Mouse (Mus musculus) kidney, adult 9 months (tissue): ENCODE data around the gene Hddc2.

Experiments
- DNase-seq: peaks from one replicate; pipeline ENCODE4 v3.0.0; 2022

The Hddc2 gene

GRCm38 (mm10) chr10:31312865-31313848 lies at the start of gene Hddc2:
Gene Hddc2, plus strand, starts transcription at chr10:31313383.
- DNase-seq, result peak; percentile 70

- no peak for DNase-seq
Observed at GRCm38 (mm10) chr10:31272738-31273137, 40.4 kb upstream of the Hddc2 start.

GRCm38 (mm10) chr10:31273171-31273570 lies 40.0 kb upstream of the Hddc2 start:
- DNase-seq, result no peak

GRCm38 (mm10) chr10:31287787-31288186 lies 25.4 kb upstream of the Hddc2 start:
- no peak for DNase-seq

DNA sequence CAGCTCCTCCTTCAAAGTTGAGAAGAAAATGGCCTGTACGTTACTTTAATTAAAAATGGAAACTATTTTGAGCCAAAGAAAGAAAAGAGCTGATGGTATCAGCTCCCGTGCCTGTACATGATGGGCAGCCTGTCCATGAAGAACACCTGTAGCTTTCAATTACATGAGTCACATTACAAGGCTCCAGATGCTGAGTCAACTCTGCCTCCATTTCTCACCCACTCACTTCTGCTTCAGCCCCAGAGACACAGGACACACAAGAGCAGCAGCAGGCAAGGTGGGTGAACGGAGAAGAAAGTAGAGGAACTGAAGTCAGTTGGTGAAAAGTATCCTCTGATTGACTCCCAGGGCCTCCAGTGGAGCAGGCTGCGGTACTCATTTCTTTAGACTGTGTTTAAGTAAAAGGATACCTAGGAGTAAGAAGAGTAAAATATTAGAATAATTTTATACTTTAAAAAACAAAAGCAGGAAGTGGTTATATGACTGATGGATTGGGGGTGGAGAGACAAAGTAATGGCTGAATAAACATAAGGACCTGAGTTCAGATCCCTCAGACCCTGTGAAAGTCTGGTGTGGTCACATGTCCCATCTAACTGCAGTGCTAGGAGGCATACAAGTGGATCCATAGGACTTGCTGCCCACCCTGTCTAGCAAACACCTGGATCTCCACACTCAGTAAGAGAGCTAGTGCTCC lies 24.3 kb upstream of the Hddc2 start:
- DNase-seq, result no peak

GRCm38 (mm10) chr10:31295705-31296104 lies 17.5 kb upstream of the Hddc2 start:
- DNase-seq, result no peak

DNA sequence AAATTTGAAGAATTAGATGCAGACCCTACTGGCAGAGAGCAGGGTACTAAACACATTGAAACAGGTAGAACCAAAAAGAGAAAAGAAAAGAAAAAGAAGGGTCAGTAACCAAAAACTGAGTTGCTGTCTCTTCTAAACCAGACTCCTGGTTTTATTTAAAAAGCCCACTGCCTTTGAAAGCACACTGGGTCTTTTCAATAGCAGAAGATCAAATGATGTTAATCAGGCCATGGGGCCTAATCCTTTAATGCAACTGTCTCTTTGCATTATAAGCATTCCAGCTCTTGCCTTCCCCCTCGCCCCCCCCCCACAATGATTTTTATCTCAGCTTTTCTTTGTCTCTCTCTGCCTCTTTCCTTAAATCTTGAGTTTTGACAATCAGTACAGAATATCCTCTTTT lies 16.7 kb upstream of the Hddc2 start:
- DNase-seq, result no peak

GRCm38 (mm10) chr10:31297106-31297505 lies 16.1 kb upstream of the Hddc2 start:
- no peak for DNase-seq

GRCm38 (mm10) chr10:31298263-31298662 lies 14.9 kb upstream of the Hddc2 start:
- no peak for DNase-seq

- peak; percentile 69 for DNase-seq
Observed at GRCm38 (mm10) chr10:31298921-31299574, 14.1 kb upstream of the Hddc2 start.

GRCm38 (mm10) chr10:31300292-31300691 lies 12.9 kb upstream of the Hddc2 start:
- no peak for DNase-seq

DNA sequence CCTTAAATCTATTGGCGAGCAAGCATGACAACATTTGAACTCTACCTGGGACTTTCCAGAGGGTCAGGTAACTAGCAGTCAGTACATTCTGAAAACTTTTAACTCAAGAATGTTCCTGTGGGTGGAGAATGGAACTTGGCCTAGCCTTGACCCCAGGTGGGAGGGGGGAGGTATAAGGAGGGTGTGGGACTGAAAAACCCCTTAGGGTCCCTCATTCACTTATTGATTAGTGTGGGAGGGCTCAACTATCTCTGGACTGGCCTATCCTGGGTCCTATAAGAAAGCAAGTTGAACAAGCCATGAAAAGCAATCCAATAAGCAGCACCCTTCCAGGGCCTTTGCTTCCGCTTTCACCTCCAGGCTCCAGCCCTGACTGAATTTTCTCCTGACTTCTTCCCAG lies 9.7 kb upstream of the Hddc2 start:
- no peak for DNase-seq

DNA sequence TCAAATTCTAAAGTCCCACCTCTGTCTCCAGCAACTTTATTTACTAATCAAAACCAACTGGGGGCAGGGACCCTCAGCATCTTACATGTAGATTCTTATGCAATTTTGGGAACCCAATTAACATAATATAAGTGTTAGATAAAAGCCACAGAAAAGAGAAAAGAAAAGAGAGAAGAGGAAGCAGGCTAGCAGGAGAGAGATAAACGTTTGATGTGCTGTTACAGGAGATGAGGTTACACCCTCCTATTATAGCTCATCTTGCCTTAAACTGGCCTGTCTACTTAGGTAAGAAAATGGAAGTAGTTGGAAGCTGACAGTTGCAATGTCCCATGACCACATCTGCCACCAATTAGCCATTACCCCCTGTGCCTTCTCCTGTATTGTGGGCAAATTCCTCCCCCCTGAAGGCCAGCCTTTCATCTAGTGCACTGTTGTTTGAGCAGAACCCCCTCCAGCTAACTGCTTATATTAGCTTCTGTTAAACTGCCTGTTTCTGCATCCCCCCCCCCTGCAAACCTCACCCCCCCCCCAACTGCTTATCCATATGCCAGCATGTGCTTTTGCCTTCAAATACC lies 6.1 kb upstream of the Hddc2 start:
- DNase-seq, result no peak

GRCm38 (mm10) chr10:31318491-31318890 lies 5.3 kb downstream of the Hddc2 start:
- no peak for DNase-seq

DNA sequence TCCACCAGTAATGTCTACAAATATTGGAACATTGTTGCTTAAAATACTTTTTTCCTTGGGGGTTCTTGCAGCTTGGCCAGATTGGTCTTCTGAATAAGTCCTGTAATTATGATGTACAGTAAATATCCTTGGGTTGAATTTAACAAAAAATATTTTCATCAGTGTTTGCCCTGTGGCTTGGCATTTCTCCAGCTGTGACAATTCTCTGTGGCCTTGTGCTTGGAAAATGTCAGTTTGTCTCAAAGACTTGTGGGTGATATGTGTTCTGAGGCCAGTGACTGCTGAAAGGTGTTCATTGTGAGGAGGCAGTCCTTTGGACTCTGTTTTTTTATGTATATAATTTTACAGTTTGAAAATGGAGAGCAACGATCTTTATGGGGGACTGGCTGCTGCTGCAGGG lies 16.3 kb downstream of the Hddc2 start:
- no peak for DNase-seq

DNA sequence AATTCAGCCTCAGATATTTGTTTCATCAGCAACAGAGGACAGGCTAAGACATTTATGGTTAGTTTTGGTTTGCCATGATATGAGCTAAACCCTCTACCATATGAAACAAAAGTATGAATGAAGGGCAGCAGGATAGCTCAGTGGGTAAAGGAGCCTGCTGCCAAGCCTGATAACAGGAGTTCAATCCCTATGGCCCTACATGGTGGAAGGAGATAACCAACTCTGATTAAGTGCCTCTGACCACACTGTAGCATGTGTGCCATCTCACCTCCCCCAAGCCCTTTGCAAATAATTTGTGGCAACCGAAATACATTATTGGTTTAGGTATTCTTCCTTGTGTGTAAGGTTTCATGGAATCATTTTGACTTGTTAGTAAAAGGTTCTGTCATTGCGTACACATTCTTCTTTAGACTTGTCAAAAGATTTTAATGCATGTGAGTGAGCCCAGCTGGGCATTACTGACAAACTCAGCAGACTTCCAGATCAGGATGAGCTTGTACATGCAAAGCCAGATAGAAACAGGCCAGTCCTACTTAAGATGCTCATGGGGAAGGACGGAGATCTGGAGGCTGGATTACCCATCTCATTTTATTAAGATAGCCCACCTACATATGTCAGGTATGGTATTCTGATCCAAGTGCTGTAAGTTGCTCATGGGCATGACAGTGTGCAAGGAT lies 17.2 kb downstream of the Hddc2 start:
- no peak for DNase-seq

- DNase-seq, result peak; percentile 9
Observed at GRCm38 (mm10) chr10:31331225-31331775, 18.1 kb downstream of the Hddc2 start.

GRCm38 (mm10) chr10:31336432-31336831 lies 23.2 kb downstream of the Hddc2 start:
- no peak for DNase-seq

- no peak for DNase-seq
Observed at GRCm38 (mm10) chr10:31346401-31346800, 33.2 kb downstream of the Hddc2 start.

- no peak for DNase-seq
Observed at GRCm38 (mm10) chr10:31351056-31351455, 37.9 kb downstream of the Hddc2 start.

- DNase-seq, result no peak
Observed at GRCm38 (mm10) chr10:31352845-31353427, 39.8 kb downstream of the Hddc2 start.

GRCm38 (mm10) chr10:31354141-31354540 lies 41.0 kb downstream of the Hddc2 start:
- DNase-seq, result no peak
